Mouse (Mus musculus) testis, adult 2 months (tissue): ENCODE data around the gene Wars.

ENCODE experiments used
- CTCF ChIP-seq: fragments of 200-500 bp; IDR thresholded peaks from 2 replicates; pipeline ENCODE4 v1.5.1; 2012; ENCODE audit warnings: low read depth, mild to moderate bottlenecking, inconsistent platforms, low read length, moderate library complexity; ENCODE audit not compliant: control insufficient read depth, insufficient read depth, insufficient replicate concordance
- POLR2A ChIP-seq: fragments of 200-500 bp; IDR thresholded peaks from 2 replicates; pipeline ENCODE4 v1.6.1; 2012; ENCODE audit warnings: low read depth, mild to moderate bottlenecking, inconsistent platforms, low read length, moderate library complexity; ENCODE audit not compliant: control insufficient read depth

- TF ChIP-seq CTCF (no peak), POLR2A (no peak)
These were observed 81.5 kb downstream of the Wars start for GRCm38 (mm10) chr12:108812463-108812862.
